Mouse (Mus musculus) heart, embryonic 15.5 days (tissue): ENCODE data around the gene Lyve1. TPM values are rescaled to one million over a fixed set of nuclear protein-coding genes. Genes with fewer than 3 reads are reported as not detected.
"Not testable (repeated sequence)": the region's sequence is repeated elsewhere in the genome, so short reads cannot be mapped to it uniquely, and the experiment has no call there.

ENCODE experiments used
- ATAC-seq: fragments of 200-750 bp; cut with Nextera tagmentation; replicated peaks from 2 replicates; pipeline ENCODE4 v1.8.0; 2017; ENCODE audit warnings: low read depth, moderate TSS enrichment; ENCODE audit not compliant: insufficient number of reproducible peaks, insufficient read depth, low FRiP score
- H3K27ac ChIP-seq: fragments of 300-500 bp; sonication (generic); 2 replicates; pipeline ENCODE4 v1.5.1; 2015; ENCODE audit warnings: mild to moderate bottlenecking, inconsistent platforms
- H3K27me3 ChIP-seq: fragments of 300-500 bp; sonication (generic); 2 replicates; pipeline ENCODE4 v1.6.1; 2015; ENCODE audit warnings: inconsistent platforms
- H3K36me3 ChIP-seq: fragments of 300-500 bp; sonication (generic); 2 replicates; pipeline ENCODE4 v1.6.1; 2015; ENCODE audit warnings: mild to moderate bottlenecking, inconsistent platforms
- H3K4me1 ChIP-seq: fragments of 300-500 bp; sonication (generic); replicated peaks from 2 replicates; pipeline ENCODE4 v1.6.1; 2015; ENCODE audit warnings: inconsistent platforms
- H3K4me2 ChIP-seq: fragments of 300-500 bp; sonication (generic); 2 replicates; pipeline ENCODE4 v1.6.1; 2015; ENCODE audit warnings: inconsistent platforms, mild to moderate bottlenecking, moderate library complexity
- H3K4me3 ChIP-seq: fragments of 300-500 bp; sonication (generic); 2 replicates; pipeline ENCODE4 v1.5.1; 2015; ENCODE audit warnings: mild to moderate bottlenecking, inconsistent platforms
- H3K9ac ChIP-seq: fragments of 300-500 bp; sonication (generic); 2 replicates; pipeline ENCODE4 v1.6.1; 2015; ENCODE audit warnings: mild to moderate bottlenecking, inconsistent platforms
- H3K9me3 ChIP-seq: fragments of 300-500 bp; sonication (generic); replicated peaks from 2 replicates; pipeline ENCODE4 v1.6.1; 2016; ENCODE audit warnings: inconsistent platforms
- WGBS: fragments of 180-500 bp; shearing (Covaris S2); methylation state at CpG from one replicate; pipeline ENCODE4 v1.1.7; 2015; ENCODE audit warnings: mixed read lengths; 5-methylcytosine and 5-hydroxymethylcytosine counted together
- polyA plus RNA-seq: library from polyadenylated mRNA; unstranded; fragments of >200 nt; fragmentation: Nextera tagmentation; extraction: Ambion mirVana; gene quantifications from 2 replicates; pipeline ENCODE4 v1.2.1, GENCODE M21; 2015

Lyve1 gene
- polyA plus RNA-seq, result 11.9 and 13.2 TPM in 2 replicates

- no peaks in the 10 kb centered on the region for H3K36me3 ChIP-seq
- H3K4me1 ChIP-seq, result peaks cover 9% of the 10 kb centered on the region
- ATAC-seq, result no peak
- no peaks in the 10 kb centered on the region for H3K9me3 ChIP-seq
- no peak within 1 kb of the TSS for H3K4me3 ChIP-seq
- no peak within 1 kb of the TSS for H3K9ac ChIP-seq
- no peaks in the 10 kb centered on the region for H3K27me3 ChIP-seq
- WGBS, result 63% methylated on average over 12 of the region's 12 CpGs
- no peak within 1 kb of the TSS for H3K4me2 ChIP-seq
- no peak within 1 kb of the TSS for H3K27ac ChIP-seq
These were observed at the start of gene Lyve1 for GRCm38 (mm10) chr7:110862751-110863289. TSS of gene Lyve1 (minus strand) at chr7:110863239.

GRCm38 (mm10) chr7:110908209-110909144 lies 45.4 kb upstream of the Lyve1 start:
- 75% methylated on average over 8 of the region's 8 CpGs for WGBS
- no peak overlapping the region for H3K4me3 ChIP-seq
- H3K27ac ChIP-seq, result no peak overlapping the region
- no peaks in the 10 kb centered on the region for H3K36me3 ChIP-seq
- H3K4me1 ChIP-seq, result peaks cover 3% of the 10 kb centered on the region; the same call in 1 of the 2 replicates
- no peak overlapping the region for H3K9ac ChIP-seq
- no peaks in the 10 kb centered on the region for H3K27me3 ChIP-seq
- H3K4me2 ChIP-seq, result no peak overlapping the region
- no peaks in the 10 kb centered on the region for H3K9me3 ChIP-seq
- ATAC-seq, result no peak

GRCm38 (mm10) chr7:110906566-110906965 lies 43.5 kb upstream of the Lyve1 start:
- H3K36me3 ChIP-seq, result no peaks in the 10 kb centered on the region

GRCm38 (mm10) chr7:110903226-110903625 lies 40.2 kb upstream of the Lyve1 start:
- Histone ChIP-seq H3K4me3 (no peak overlapping the region), H3K9ac (no peak overlapping the region), H3K36me3 (no peaks in the 10 kb centered on the region), H3K27ac (peak overlapping the region; percentile 81), H3K4me1 (peaks cover 11% of the 10 kb centered on the region), H3K27me3 (no peaks in the 10 kb centered on the region), H3K4me2 (peak overlapping the region; percentile 19; the same call in 1 of the 2 replicates), H3K9me3 (no peaks in the 10 kb centered on the region)
- 24% methylated on average over 7 of the region's 7 CpGs for WGBS
- ATAC-seq, result peak; percentile 89

More at GRCm38 (mm10) chr7:110906566-110906965, 43.5 kb upstream of the Lyve1 start:
- Histone ChIP-seq H3K27ac (no peak overlapping the region), H3K4me2 (no peak overlapping the region), H3K9ac (no peak overlapping the region), H3K9me3 (no peaks in the 10 kb centered on the region), H3K27me3 (no peaks in the 10 kb centered on the region), H3K4me3 (no peak overlapping the region), H3K4me1 (peaks cover 11% of the 10 kb centered on the region)
- 77% methylated on average over 2 of the region's 2 CpGs for WGBS
- ATAC-seq, result no peak

- Histone ChIP-seq H3K4me2 (no peak overlapping the region), H3K27me3 (no peaks in the 10 kb centered on the region), H3K9ac (no peak overlapping the region), H3K9me3 (no peaks in the 10 kb centered on the region), H3K36me3 (no peaks in the 10 kb centered on the region), H3K4me3 (no peak overlapping the region), H3K27ac (no peak overlapping the region), H3K4me1 (0 out of 2 replicates have a peak, but pooled peaks cover 3% of the 10 kb centered on the region)
- ATAC-seq, result no peak
- 84% methylated on average over 8 of the region's 8 CpGs for WGBS
These were observed 34.2 kb upstream of the Lyve1 start for GRCm38 (mm10) chr7:110897202-110897601.

- Histone ChIP-seq H3K4me1 (peaks cover 7% of the 10 kb centered on the region), H3K4me2 (no peak overlapping the region), H3K9me3 (no peaks in the 10 kb centered on the region), H3K27ac (no peak overlapping the region), H3K36me3 (no peaks in the 10 kb centered on the region), H3K9ac (no peak overlapping the region), H3K27me3 (no peaks in the 10 kb centered on the region), H3K4me3 (no peak overlapping the region)
- no peak for ATAC-seq
- 88% methylated on average over 7 of the region's 7 CpGs for WGBS
These were observed 33.4 kb upstream of the Lyve1 start for GRCm38 (mm10) chr7:110896453-110896852.

- H3K4me3 ChIP-seq, H3K36me3 ChIP-seq, H3K4me2 ChIP-seq, H3K9me3 ChIP-seq, H3K4me1 ChIP-seq, ATAC-seq, H3K27me3 ChIP-seq, H3K9ac ChIP-seq, H3K27ac ChIP-seq: not testable (repeated sequence)
- 71% methylated on average over 10 of the region's 10 CpGs for WGBS
These were observed 32.7 kb upstream of the Lyve1 start for GRCm38 (mm10) chr7:110895772-110896171.

GRCm38 (mm10) chr7:110894673-110895072 lies 31.6 kb upstream of the Lyve1 start:
- no peak overlapping the region for H3K9ac ChIP-seq
- no peaks in the 10 kb centered on the region for H3K36me3 ChIP-seq
- no peaks in the 10 kb centered on the region for H3K9me3 ChIP-seq
- no peak overlapping the region for H3K27ac ChIP-seq
- WGBS, result 90% methylated on average over 9 of the region's 9 CpGs
- H3K4me2 ChIP-seq, result no peak overlapping the region
- no peak overlapping the region for H3K4me3 ChIP-seq
- no peak for ATAC-seq
- H3K4me1 ChIP-seq, result peaks cover 8% of the 10 kb centered on the region
- no peaks in the 10 kb centered on the region for H3K27me3 ChIP-seq

- 47% methylated on average over 10 of the region's 10 CpGs for WGBS
- Histone ChIP-seq H3K4me1 (peaks cover 8% of the 10 kb centered on the region), H3K4me2 (no peak overlapping the region), H3K9ac (no peak overlapping the region), H3K27ac (peak overlapping the region; percentile 9; the same call in 1 of the 2 replicates), H3K36me3 (no peaks in the 10 kb centered on the region), H3K4me3 (no peak overlapping the region), H3K27me3 (no peaks in the 10 kb centered on the region), H3K9me3 (no peaks in the 10 kb centered on the region)
- ATAC-seq, result peak; percentile 69
These were observed 31.0 kb upstream of the Lyve1 start for GRCm38 (mm10) chr7:110893943-110894610.

GRCm38 (mm10) chr7:110891501-110891986 lies 28.5 kb upstream of the Lyve1 start:
- Histone ChIP-seq H3K9ac (no peak overlapping the region), H3K4me3 (no peak overlapping the region), H3K9me3 (no peaks in the 10 kb centered on the region), H3K4me1 (peaks cover 8% of the 10 kb centered on the region), H3K27ac (0 out of 2 replicates have a peak overlapping the region, but pooled peaks have one; percentile 2), H3K36me3 (no peaks in the 10 kb centered on the region), H3K27me3 (no peaks in the 10 kb centered on the region), H3K4me2 (no peak overlapping the region)
- no peak for ATAC-seq
- 39% methylated on average over 9 of the region's 9 CpGs for WGBS

- no peaks in the 10 kb centered on the region for H3K9me3 ChIP-seq
- H3K9ac ChIP-seq, result no peak overlapping the region
- ATAC-seq, result no peak
- 0 out of 2 replicates have a peak, but pooled peaks cover 2% of the 10 kb centered on the region for H3K4me1 ChIP-seq
- H3K4me2 ChIP-seq, result no peak overlapping the region
- no peak overlapping the region for H3K27ac ChIP-seq
- no peaks in the 10 kb centered on the region; the same call in 1 of the 2 replicates for H3K36me3 ChIP-seq
- WGBS, result 71% methylated on average over 2 of the region's 2 CpGs
- H3K4me3 ChIP-seq, result no peak overlapping the region
- H3K27me3 ChIP-seq, result no peaks in the 10 kb centered on the region
These were observed 18.8 kb upstream of the Lyve1 start for GRCm38 (mm10) chr7:110881746-110882333.
